Mouse (Mus musculus) cerebellum, adult 2 months (tissue): ENCODE results near the gene Dusp7.
A peak's percentile ranks its signal among the peaks of the same experiment; 100 is the strongest.

Experiments
- CTCF ChIP-seq: fragments of 200-500 bp; IDR thresholded peaks from 2 replicates; pipeline ENCODE4 v1.5.1; 2011; ENCODE audit warnings: low read depth, mild to moderate bottlenecking, control low read depth, low read length, moderate library complexity, borderline replicate concordance; ENCODE audit not compliant: insufficient read depth
- POLR2A ChIP-seq: fragments of 200-500 bp; IDR thresholded peaks from 2 replicates; pipeline ENCODE4 v1.6.1; 2011; ENCODE audit warnings: low read length, control low read depth, borderline replicate concordance; ENCODE audit not compliant: insufficient read depth

GRCm38 (mm10) chr9:106368831-106369501, 534 bp downstream of the Dusp7 start:
- peak; percentile 13; the same call in 1 of the 2 replicates for TF ChIP-seq CTCF
- TF ChIP-seq POLR2A, result 0 out of 2 replicates have a peak, but pooled peaks have one; percentile 24
